Mouse (Mus musculus) midbrain, embryonic 15.5 days (tissue): ENCODE data around the gene Spo11. TPM values are rescaled to one million over a fixed set of nuclear protein-coding genes. Genes with fewer than 3 reads are reported as not detected.

Experiments used
- ATAC-seq: fragments of 200-750 bp; cut with Nextera tagmentation; replicated peaks from 2 replicates; pipeline ENCODE4 v1.8.0; 2017; ENCODE audit warnings: moderate TSS enrichment
- H3K27ac ChIP-seq: fragments of 300-500 bp; sonication (generic); 2 replicates; pipeline ENCODE4 v1.5.1; 2015; ENCODE audit warnings: mild to moderate bottlenecking, inconsistent platforms
- H3K27me3 ChIP-seq: fragments of 300-500 bp; sonication (generic); replicated peaks from 2 replicates; pipeline ENCODE4 v1.6.1; 2015; ENCODE audit warnings: inconsistent platforms
- H3K36me3 ChIP-seq: fragments of 300-500 bp; sonication (generic); replicated peaks from 2 replicates; pipeline ENCODE4 v1.6.1; 2015; ENCODE audit warnings: inconsistent platforms
- H3K4me1 ChIP-seq: fragments of 300-500 bp; sonication (generic); 2 replicates; pipeline ENCODE4 v1.6.1; 2015; ENCODE audit warnings: inconsistent platforms
- H3K4me2 ChIP-seq: fragments of 300-500 bp; sonication (generic); 2 replicates; pipeline ENCODE4 v1.6.1; 2015; ENCODE audit warnings: inconsistent platforms, mild to moderate bottlenecking, moderate library complexity
- H3K4me3 ChIP-seq: fragments of 300-500 bp; sonication (generic); 2 replicates; pipeline ENCODE4 v1.5.1; 2015; ENCODE audit warnings: mild to moderate bottlenecking, inconsistent platforms
- H3K9ac ChIP-seq: fragments of 300-500 bp; sonication (generic); 2 replicates; pipeline ENCODE4 v1.6.1; 2015; ENCODE audit warnings: mild to moderate bottlenecking, inconsistent platforms
- H3K9me3 ChIP-seq: fragments of 300-500 bp; sonication (generic); 2 replicates; pipeline ENCODE4 v1.6.1; 2016; ENCODE audit warnings: inconsistent platforms
- WGBS: fragments of 180-500 bp; shearing (Covaris S2); methylation state at CpG from one replicate; pipeline ENCODE4 v1.1.7; 2015; ENCODE audit warnings: mixed read lengths; 5-methylcytosine and 5-hydroxymethylcytosine counted together
- polyA plus RNA-seq: library from polyadenylated mRNA; unstranded; fragments of >200 nt; fragmentation: Nextera tagmentation; extraction: Ambion mirVana; gene quantifications from 2 replicates; pipeline ENCODE4 v1.2.1, GENCODE M21; 2015

Spo11 gene
- polyA plus RNA-seq, 1 experiment from 2014 or later: 1.4 TPM

GRCm38 (mm10) chr2:172938761-172939638 lies 38.5 kb upstream of the Spo11 start:
- WGBS: under 1% methylated on average over 57 of the region's 57 CpGs
- peaks cover 52% of the 10 kb centered on the region for H3K4me1 ChIP-seq
- no peak for ATAC-seq

GRCm38 (mm10) chr2:172939639-172940002 lies 37.9 kb upstream of the Spo11 start:
- under 1% methylated on average over 26 of the region's 26 CpGs for WGBS
- H3K4me1 ChIP-seq: peaks cover 45% of the 10 kb centered on the region
- H3K36me3 ChIP-seq: no peaks in the 10 kb centered on the region
- peaks cover 91% of the 10 kb centered on the region for H3K27me3 ChIP-seq
- ATAC-seq: no peak
- peak overlapping the region; percentile 41 for H3K4me3 ChIP-seq
- peak overlapping the region; percentile 26 for H3K9ac ChIP-seq
- no peaks in the 10 kb centered on the region for H3K9me3 ChIP-seq
- H3K4me2 ChIP-seq: peak overlapping the region; percentile 81
- no peak overlapping the region for H3K27ac ChIP-seq

More at GRCm38 (mm10) chr2:172938761-172939638, 38.5 kb upstream of the Spo11 start:
- Histone ChIP-seq H3K27me3 (peaks cover 85% of the 10 kb centered on the region), H3K36me3 (no peaks in the 10 kb centered on the region), H3K27ac (0 out of 2 replicates have a peak overlapping the region, but pooled peaks have one; percentile 16), H3K4me3 (peak overlapping the region; percentile 41), H3K4me2 (peak overlapping the region; percentile 81), H3K9ac (0 out of 2 replicates have a peak overlapping the region, but pooled peaks have one; percentile 21), H3K9me3 (no peaks in the 10 kb centered on the region)

- 0 out of 2 replicates have a peak within 1 kb of the TSS, but pooled peaks have one; percentile 16 for H3K27ac ChIP-seq
- peak within 1 kb of the TSS; percentile 41 for H3K4me3 ChIP-seq
- no peaks in the 10 kb centered on the region for H3K36me3 ChIP-seq
- WGBS: under 1% methylated on average over 71 of the region's 82 CpGs
- peak; percentile 66 for ATAC-seq
- H3K27me3 ChIP-seq: peaks cover 96% of the 10 kb centered on the region
- H3K9me3 ChIP-seq: no peaks in the 10 kb centered on the region
- H3K4me1 ChIP-seq: peaks cover 40% of the 10 kb centered on the region
- peak within 1 kb of the TSS; percentile 26 for H3K9ac ChIP-seq
- peak within 1 kb of the TSS; percentile 81 for H3K4me2 ChIP-seq
Measured at GRCm38 (mm10) chr2:172940003-172940798, 37.3 kb upstream of the Spo11 start, which contains the start of gene Bmp7. Gene Bmp7 (minus strand): TSS chr2:172940321.

GRCm38 (mm10) chr2:172940799-172941163 lies 36.7 kb upstream of the Spo11 start:
- H3K9ac ChIP-seq: no peak overlapping the region
- H3K4me3 ChIP-seq: peak overlapping the region; percentile 41
- no peak overlapping the region for H3K27ac ChIP-seq
- ATAC-seq: 0 out of 2 replicates have a peak, but pooled peaks have one; percentile 18
- no peaks in the 10 kb centered on the region for H3K36me3 ChIP-seq
- H3K9me3 ChIP-seq: no peaks in the 10 kb centered on the region
- peaks cover 34% of the 10 kb centered on the region for H3K4me1 ChIP-seq
- peak overlapping the region; percentile 81 for H3K4me2 ChIP-seq
- under 1% methylated on average over 13 of the region's 13 CpGs for WGBS
- peaks cover 92% of the 10 kb centered on the region for H3K27me3 ChIP-seq

DNA sequence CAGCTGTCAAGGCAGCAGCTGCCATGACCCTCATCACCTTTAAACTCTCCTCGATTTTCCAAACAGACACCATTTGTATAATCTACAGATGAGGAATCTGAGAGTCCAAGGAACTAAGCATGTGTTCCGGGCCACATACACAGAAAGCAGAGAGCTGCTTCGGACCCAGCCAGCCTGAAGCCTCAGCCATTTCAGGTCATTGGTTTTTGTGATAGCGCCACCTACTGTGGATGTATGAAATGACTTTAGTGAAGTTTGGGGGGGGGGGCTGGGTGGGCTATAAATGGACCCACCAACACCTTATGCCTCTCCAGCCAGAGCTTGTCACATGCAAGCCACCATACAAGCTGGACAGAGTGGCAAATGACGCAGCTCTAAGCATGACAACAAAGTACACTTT lies 28.4 kb upstream of the Spo11 start:
- Histone ChIP-seq H3K4me2 (no peak overlapping the region), H3K36me3 (no peaks in the 10 kb centered on the region), H3K4me3 (no peak overlapping the region), H3K9ac (no peak overlapping the region), H3K27ac (no peak overlapping the region), H3K27me3 (peaks cover 23% of the 10 kb centered on the region; the same call in 1 of the 2 replicates), H3K4me1 (peaks cover 8% of the 10 kb centered on the region; the same call in 1 of the 2 replicates), H3K9me3 (no peaks in the 10 kb centered on the region)
- ATAC-seq: no peak
- WGBS: 49% methylated on average over 5 of the region's 5 CpGs

DNA sequence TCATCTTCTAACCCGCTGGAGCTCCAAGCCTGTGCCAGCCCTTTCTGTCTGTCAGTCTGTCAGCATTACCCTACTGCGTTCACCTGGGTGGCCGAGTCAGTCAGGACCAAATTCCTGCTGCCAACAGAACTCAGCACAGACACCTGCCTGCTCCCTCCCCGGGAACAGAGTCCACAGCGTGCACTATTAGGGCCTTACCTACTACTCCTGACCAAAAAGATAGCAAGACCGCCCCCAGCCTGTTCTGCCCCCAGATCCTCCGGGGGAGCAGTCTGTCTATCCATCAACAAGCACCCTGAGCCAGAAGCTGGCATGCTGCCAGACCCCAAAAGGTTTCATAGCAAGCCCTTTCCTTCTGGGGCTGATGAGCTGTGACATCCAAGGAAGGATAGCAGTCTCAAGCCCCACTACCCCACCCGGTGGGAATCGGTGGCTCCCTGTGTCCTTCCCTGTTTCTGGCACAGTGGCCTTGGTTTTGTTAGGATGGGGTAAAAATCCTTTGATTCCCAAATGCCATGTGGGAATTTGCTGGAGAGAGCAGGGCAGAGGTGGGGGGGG lies 27.3 kb upstream of the Spo11 start:
- Histone ChIP-seq H3K36me3 (no peaks in the 10 kb centered on the region), H3K27ac (no peak overlapping the region), H3K9me3 (no peaks in the 10 kb centered on the region), H3K4me2 (no peak overlapping the region), H3K9ac (no peak overlapping the region), H3K27me3 (0 out of 2 replicates have a peak, but pooled peaks cover 12% of the 10 kb centered on the region), H3K4me1 (peaks cover 8% of the 10 kb centered on the region; the same call in 1 of the 2 replicates), H3K4me3 (no peak overlapping the region)
- 60% methylated on average over 9 of the region's 9 CpGs for WGBS
- ATAC-seq: no peak

- peaks cover 8% of the 10 kb centered on the region; the same call in 1 of the 2 replicates for H3K4me1 ChIP-seq
- ATAC-seq: no peak
- no peaks in the 10 kb centered on the region for H3K9me3 ChIP-seq
- 0 out of 2 replicates have a peak, but pooled peaks cover 9% of the 10 kb centered on the region for H3K27me3 ChIP-seq
- 25% methylated on average over 11 of the region's 11 CpGs for WGBS
- no peaks in the 10 kb centered on the region for H3K36me3 ChIP-seq
- no peak overlapping the region for H3K27ac ChIP-seq
- no peak overlapping the region for H3K9ac ChIP-seq
- H3K4me3 ChIP-seq: no peak overlapping the region
- H3K4me2 ChIP-seq: no peak overlapping the region
Measured at GRCm38 (mm10) chr2:172950722-172951121, 26.8 kb upstream of the Spo11 start.

DNA sequence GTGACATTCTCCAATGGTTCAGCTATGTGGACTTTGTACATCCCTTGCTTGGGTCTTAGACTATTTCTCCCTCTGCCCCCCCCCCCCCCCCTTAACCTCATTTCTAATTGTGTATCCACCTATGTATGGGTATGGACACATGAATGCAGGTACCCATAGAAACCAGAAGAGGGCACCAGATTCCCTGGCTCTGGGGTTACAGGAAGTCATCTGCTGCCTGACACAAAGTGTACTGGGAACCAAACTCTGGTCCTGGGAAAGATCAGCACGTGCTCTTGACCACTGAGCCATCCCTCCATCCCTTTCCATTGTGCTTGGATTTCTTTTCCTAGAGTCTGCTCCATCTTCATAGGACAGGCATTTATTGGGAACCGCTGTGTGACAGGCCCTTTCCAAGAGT lies 25.5 kb upstream of the Spo11 start:
- Histone ChIP-seq H3K9me3 (no peaks in the 10 kb centered on the region), H3K36me3 (no peaks in the 10 kb centered on the region), H3K9ac (no peak overlapping the region), H3K4me1 (peaks cover 8% of the 10 kb centered on the region; the same call in 1 of the 2 replicates), H3K27ac (no peak overlapping the region), H3K27me3 (0 out of 2 replicates have a peak, but pooled peaks cover 6% of the 10 kb centered on the region), H3K4me3 (no peak overlapping the region), H3K4me2 (no peak overlapping the region)
- ATAC-seq: no peak
- 88% methylated on average over 2 of the region's 2 CpGs for WGBS

DNA sequence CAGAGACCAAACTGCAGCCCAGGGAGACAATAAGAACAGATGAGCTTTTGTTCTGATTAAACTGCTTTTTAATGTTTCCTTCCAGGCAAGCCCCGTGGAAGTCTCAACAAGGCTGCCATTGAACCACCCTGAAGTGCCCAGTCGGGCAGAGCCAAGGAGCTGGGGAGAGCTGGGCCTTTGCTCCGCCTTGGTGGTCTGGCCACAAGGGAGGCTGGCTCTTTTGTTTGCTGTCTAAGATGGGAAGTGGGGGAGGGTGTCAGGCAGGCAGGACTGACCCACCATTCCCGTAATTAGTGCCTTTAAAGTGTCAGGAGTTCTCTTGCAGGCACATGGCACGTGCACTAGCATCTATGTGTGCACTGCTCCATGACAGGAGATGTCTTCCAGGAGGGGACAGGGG lies 18.9 kb upstream of the Spo11 start:
- Histone ChIP-seq H3K9me3 (no peaks in the 10 kb centered on the region), H3K4me1 (no peaks in the 10 kb centered on the region), H3K4me2 (no peak overlapping the region), H3K9ac (no peak overlapping the region), H3K27me3 (no peaks in the 10 kb centered on the region), H3K4me3 (no peak overlapping the region), H3K27ac (no peak overlapping the region), H3K36me3 (no peaks in the 10 kb centered on the region)
- ATAC-seq: 0 out of 2 replicates have a peak, but pooled peaks have one; percentile 50
- 3% methylated on average over 5 of the region's 5 CpGs for WGBS

GRCm38 (mm10) chr2:172959006-172959768 lies 18.3 kb upstream of the Spo11 start:
- no peaks in the 10 kb centered on the region for H3K9me3 ChIP-seq
- H3K4me1 ChIP-seq: no peaks in the 10 kb centered on the region
- no peak overlapping the region for H3K27ac ChIP-seq
- no peaks in the 10 kb centered on the region for H3K27me3 ChIP-seq
- H3K4me2 ChIP-seq: no peak overlapping the region
- 50% methylated on average over 13 of the region's 13 CpGs for WGBS
- no peak for ATAC-seq
- H3K9ac ChIP-seq: no peak overlapping the region
- no peak overlapping the region for H3K4me3 ChIP-seq
- H3K36me3 ChIP-seq: no peaks in the 10 kb centered on the region

DNA sequence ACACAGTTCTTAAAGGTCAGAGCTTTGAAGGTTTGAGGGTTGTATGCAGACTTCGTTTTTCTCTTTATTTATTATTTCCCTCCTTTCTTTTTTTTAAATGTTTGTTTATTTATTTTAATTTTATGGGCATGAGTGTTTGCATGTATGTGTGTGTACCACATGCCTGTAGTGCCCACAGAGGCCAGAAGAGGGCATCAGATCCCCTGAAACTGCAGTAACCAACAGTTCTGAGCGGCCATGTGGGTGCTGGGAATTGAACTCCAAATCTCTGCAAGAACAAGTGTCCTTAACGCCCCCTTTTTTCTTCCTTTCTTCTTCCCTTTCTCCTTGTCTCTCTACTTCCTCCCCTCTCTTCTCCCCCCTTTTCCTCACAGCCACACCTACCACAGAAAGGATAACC lies 17.1 kb upstream of the Spo11 start:
- no peak overlapping the region for H3K4me3 ChIP-seq
- H3K36me3 ChIP-seq: no peaks in the 10 kb centered on the region
- no peak for ATAC-seq
- no peaks in the 10 kb centered on the region for H3K4me1 ChIP-seq
- no peak overlapping the region for H3K9ac ChIP-seq
- H3K27ac ChIP-seq: no peak overlapping the region
- H3K4me2 ChIP-seq: no peak overlapping the region
- no peaks in the 10 kb centered on the region for H3K27me3 ChIP-seq
- 91% methylated on average over 3 of the region's 3 CpGs for WGBS
- no peaks in the 10 kb centered on the region for H3K9me3 ChIP-seq
